Mouse (Mus musculus) liver, embryonic 14.5 days (tissue): Measurements from ENCODE around the gene Slc34a3. TPM values are rescaled to one million over a fixed set of nuclear protein-coding genes. Genes with fewer than 3 reads are reported as not detected.

Experiments
- ATAC-seq: fragments of 200-750 bp; cut with Nextera tagmentation; 2 replicates; pipeline ENCODE4 v1.8.0; 2017; ENCODE audit warnings: moderate number of reproducible peaks, mild to moderate bottlenecking, moderate library complexity; ENCODE audit not compliant: insufficient read depth
- DNase-seq, 3 experiments: peaks; one replicate each; pipeline ENCODE4 v3.0.0-alpha.2; 2012 to 2013; ENCODE audit warnings: low read depth in 3 of 3, low spot score in 3 of 3
- H3K27ac ChIP-seq: fragments of 300-500 bp; sonication (generic); 2 replicates; pipeline ENCODE4 v1.5.1; 2014; ENCODE audit warnings: moderate library complexity, mild to moderate bottlenecking, control low read depth, inconsistent platforms
- H3K27me3 ChIP-seq: fragments of 300-500 bp; sonication (generic); 2 replicates; pipeline ENCODE4 v1.6.1; 2014; ENCODE audit warnings: mild to moderate bottlenecking, low read length, moderate library complexity; ENCODE audit not compliant: control insufficient read depth, insufficient read depth
- H3K36me3 ChIP-seq: fragments of 300-500 bp; sonication (generic); replicated peaks from 2 replicates; pipeline ENCODE4 v1.6.1; 2014; ENCODE audit warnings: low read depth; ENCODE audit not compliant: control insufficient read depth, insufficient read depth
- H3K4me1 ChIP-seq, 2 experiments: fragments of 200-500 bp in 1 of 2; fragments of 300-500 bp in 1 of 2; sonication (generic) in 1 of 2; replicated peaks; 2 replicates each; pipeline ENCODE4 v1.6.1; 2012 to 2014; ENCODE audit warnings: antibody characterized with exemption in 1 of 2, inconsistent platforms in 1 of 2, low read length in 1 of 2; ENCODE audit not compliant: control insufficient read depth in 2 of 2, insufficient read depth in 2 of 2
- H3K4me2 ChIP-seq: fragments of 300-500 bp; sonication (generic); 2 replicates; pipeline ENCODE4 v1.6.1; 2014; ENCODE audit warnings: low read depth, mild to moderate bottlenecking, control low read depth, moderate library complexity
- H3K4me3 ChIP-seq, 2 experiments: fragments of 200-500 bp in 1 of 2; fragments of 300-500 bp in 1 of 2; sonication (generic) in 1 of 2; 2 replicates each; pipeline ENCODE4 v1.5.1; 2012 to 2014; ENCODE audit warnings: low read depth in 2 of 2, low read length in 2 of 2, mild to moderate bottlenecking in 2 of 2, control low read depth in 1 of 2, inconsistent platforms in 1 of 2, moderate library complexity in 1 of 2; ENCODE audit not compliant: insufficient read depth in 1 of 2
- H3K9ac ChIP-seq: fragments of 300-500 bp; sonication (generic); replicated peaks from 2 replicates; pipeline ENCODE4 v1.6.1; 2014; ENCODE audit warnings: mild to moderate bottlenecking, control low read depth, moderate library complexity
- H3K9me3 ChIP-seq: fragments of 300-500 bp; sonication (generic); 2 replicates; pipeline ENCODE4 v1.6.1; 2016; ENCODE audit warnings: low read length, mixed read lengths; ENCODE audit not compliant: control insufficient read depth
- CTCF ChIP-seq: IDR thresholded peaks from 2 replicates; pipeline ENCODE4 v1.5.1; 2016; ENCODE audit warnings: antibody characterized with exemption, low read depth, control low read depth
- EP300 ChIP-seq: IDR thresholded peaks from 2 replicates; pipeline ENCODE4 v1.6.1; 2016; ENCODE audit warnings: antibody characterized with exemption, low read depth
- WGBS: fragments of 180-500 bp; shearing (Covaris S2); extraction: QIAGEN DNeasy Blood & Tissue Kit; methylation state at CpG from one replicate; pipeline ENCODE4 v1.1.7; 2014; ENCODE audit not compliant: insufficient replicate concordance; 5-methylcytosine and 5-hydroxymethylcytosine counted together
- polyA plus RNA-seq, 2 experiments: library from polyadenylated mRNA; depleted of rRNA in 1 of 2; stranded (reverse) in 1 of 2; unstranded in 1 of 2; fragments of >200 nt; fragmentation: Nextera tagmentation in 1 of 2; extraction: Ambion mirVana in 1 of 2; gene quantifications; 2 replicates each; pipeline versions ENCODE4 v1.2.1 to v1.2.3; 2012 to 2014

Slc34a3 gene
- polyA plus RNA-seq, 2 experiments, result 0.01 TPM; not detected in 1

DNA sequence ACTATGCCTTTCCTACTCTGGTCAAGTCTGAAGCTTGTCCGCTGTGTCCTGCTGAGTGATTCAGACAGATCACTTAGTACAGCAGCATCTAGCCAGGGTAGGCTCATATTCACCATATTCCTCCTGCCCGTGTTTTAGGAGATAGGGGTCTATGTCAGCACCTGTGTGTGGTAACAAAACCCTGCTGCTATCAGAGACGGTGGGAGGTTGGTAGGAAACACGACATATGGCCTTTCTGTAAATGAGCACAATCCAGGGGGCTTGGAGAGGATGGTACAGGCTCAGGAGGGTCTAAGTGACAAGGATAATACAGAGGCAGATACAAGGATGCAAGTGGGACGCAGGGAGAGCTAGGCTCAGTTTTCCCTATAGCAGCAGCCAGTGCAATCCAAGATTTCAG is 4.6 kb downstream of the Slc34a3 start:
- H3K9me3 ChIP-seq, result no peaks in the 10 kb centered on the region
- DNase-seq (no peak), ATAC-seq (no peak)
- H3K4me1 ChIP-seq, result peaks cover 5 to 9% of the 10 kb centered on the region in 2 experiments
- no peak overlapping the region for H3K4me3 ChIP-seq
- H3K27ac ChIP-seq, result no peak overlapping the region
- no peaks in the 10 kb centered on the region for H3K27me3 ChIP-seq
- no peak overlapping the region for H3K9ac ChIP-seq
- no peak overlapping the region for H3K4me2 ChIP-seq
- H3K36me3 ChIP-seq, result no peaks in the 10 kb centered on the region
- TF ChIP-seq EP300 (no peak), CTCF (no peak)
- 65% methylated on average over 5 of the region's 5 CpGs for WGBS

DNA sequence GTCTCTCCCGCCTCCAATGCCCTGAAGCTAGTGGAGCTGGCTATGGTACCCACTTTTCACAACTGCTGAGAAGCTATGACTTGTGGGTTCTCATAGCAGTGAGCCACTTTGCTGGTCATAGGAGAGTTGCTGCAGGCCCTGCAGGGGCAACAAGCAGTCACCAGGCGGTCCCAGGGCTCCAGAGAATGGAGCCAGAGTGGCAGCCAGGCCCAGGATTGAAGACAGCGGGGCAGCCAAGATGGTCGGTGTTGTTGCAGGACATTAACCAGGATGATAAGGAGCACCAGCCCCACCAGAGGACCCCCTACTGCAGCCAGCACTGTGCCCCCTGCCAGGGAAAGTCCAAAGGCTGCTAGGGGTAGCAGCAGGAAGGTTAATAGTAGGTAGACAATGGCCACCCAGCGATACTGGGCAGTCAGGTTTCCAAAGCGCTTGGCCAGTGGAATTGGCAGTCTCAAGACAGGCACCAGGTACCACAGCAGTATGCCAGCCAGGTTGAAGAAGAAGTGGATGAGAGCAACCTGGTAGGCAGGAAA is 5.1 kb downstream of the Slc34a3 start:
- H3K9me3 ChIP-seq, result no peaks in the 10 kb centered on the region
- peak overlapping the region; percentile 25; the same call in 1 of the 2 replicates for H3K9ac ChIP-seq
- DNase-seq (no peak), ATAC-seq (no peak)
- H3K27ac ChIP-seq, result no peak overlapping the region
- TF ChIP-seq EP300 (no peak), CTCF (no peak)
- H3K4me2 ChIP-seq, result peak overlapping the region; percentile 52
- WGBS, result 66% methylated on average over 6 of the region's 6 CpGs
- H3K27me3 ChIP-seq, result no peaks in the 10 kb centered on the region
- H3K36me3 ChIP-seq, result no peaks in the 10 kb centered on the region
- no peak overlapping the region for H3K4me3 ChIP-seq
- peaks cover 5 to 9% of the 10 kb centered on the region in 2 experiments for H3K4me1 ChIP-seq

DNA sequence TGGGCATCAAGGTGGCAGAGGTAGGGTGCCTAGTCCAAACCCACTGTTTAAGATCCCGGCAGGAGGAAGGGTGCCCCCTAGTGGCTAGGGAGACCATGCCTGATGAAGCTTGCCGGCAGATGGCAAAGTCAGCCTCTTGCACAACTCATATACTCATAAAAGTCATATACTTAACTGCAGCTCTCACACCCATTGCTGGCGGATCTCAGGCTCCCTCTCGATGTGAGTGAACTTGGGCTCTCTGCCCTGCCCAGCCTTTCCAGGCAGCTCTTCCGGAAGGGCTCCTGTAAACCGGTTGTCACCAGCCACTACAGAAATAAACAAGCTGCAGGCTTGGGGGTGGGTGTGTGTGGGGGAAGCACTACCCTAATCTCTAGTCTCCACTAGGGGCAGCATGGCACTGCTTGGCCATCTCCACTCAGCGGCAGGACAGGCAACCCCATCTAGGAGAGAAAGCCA is 5.7 kb downstream of the Slc34a3 start:
- Histone ChIP-seq H3K9ac (peak overlapping the region; percentile 25), H3K27ac (peak overlapping the region; percentile 19)
- TF ChIP-seq CTCF (peak; percentile 90), EP300 (peak; percentile 36; the same call in 1 of the 2 replicates)

DNA sequence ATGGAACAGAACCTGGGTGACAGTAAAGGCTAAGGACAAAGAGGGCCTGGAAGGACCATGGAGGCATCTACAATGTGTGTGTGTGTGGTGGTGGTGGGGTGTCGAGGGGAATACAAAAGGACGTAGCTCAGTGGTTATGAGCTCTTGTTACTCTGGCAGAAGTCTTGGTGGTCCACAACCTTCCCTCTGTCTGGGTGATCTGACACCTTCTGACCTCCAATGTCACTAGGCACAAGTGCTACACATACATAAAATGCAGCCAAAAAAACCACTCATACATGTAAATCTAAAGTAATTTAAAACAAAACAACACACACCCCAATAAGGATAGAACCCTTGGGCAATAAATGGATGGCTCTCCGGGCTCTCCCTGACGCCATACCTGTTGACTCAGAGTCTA is 6.8 kb downstream of the Slc34a3 start:
- Histone ChIP-seq H3K9me3 (no peaks in the 10 kb centered on the region), H3K27me3 (no peaks in the 10 kb centered on the region), H3K4me1 (peaks cover 5 to 13% of the 10 kb centered on the region in 2 experiments), H3K4me2 (no peak overlapping the region), H3K4me3 (no peak overlapping the region), H3K9ac (no peak overlapping the region), H3K36me3 (peaks cover 14% of the 10 kb centered on the region), H3K27ac (no peak overlapping the region)
- DNase-seq (no peak), ATAC-seq (no peak)
- TF ChIP-seq CTCF, result no peak
- TF ChIP-seq EP300, result no peak
- 84% methylated on average over 4 of the region's 4 CpGs for WGBS

More for the DNA sequence above, 5.7 kb downstream of the Slc34a3 start:
- under 1% methylated on average over 7 of the region's 7 CpGs for WGBS
- Histone ChIP-seq H3K4me2 (peak overlapping the region; percentile 52), H3K36me3 (peaks cover 5% of the 10 kb centered on the region), H3K4me1 (peaks cover 5 to 9% of the 10 kb centered on the region in 2 experiments), H3K27me3 (no peaks in the 10 kb centered on the region), H3K9me3 (no peaks in the 10 kb centered on the region), H3K4me3 (peak overlapping the region; percentile 29 to 52)
- DNase-seq (peak; percentile 73 to 81 (median 75)), ATAC-seq (no peak)

DNA sequence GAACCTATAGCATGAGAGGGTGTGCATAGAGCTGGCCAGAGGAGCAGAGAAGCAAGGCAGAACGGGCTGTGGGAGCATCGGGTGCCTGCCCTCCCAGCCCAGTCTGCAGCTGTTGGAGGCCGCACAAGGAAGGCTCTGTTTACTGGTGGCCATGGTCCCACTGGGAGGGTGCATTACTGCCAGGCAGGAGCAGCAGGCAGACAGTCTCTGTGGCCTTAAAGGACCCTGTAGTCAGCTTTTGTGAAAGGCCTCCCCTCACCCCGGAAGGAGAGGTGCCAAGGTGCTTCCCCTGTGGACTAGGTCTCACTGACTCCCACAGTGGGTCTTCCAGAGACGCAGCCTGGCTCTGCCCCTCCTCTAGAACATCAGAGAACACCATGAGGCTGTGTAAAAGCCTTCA is 7.3 kb downstream of the Slc34a3 start:
- DNase-seq (no peak), ATAC-seq (no peak)
- no peak overlapping the region for H3K4me3 ChIP-seq
- H3K36me3 ChIP-seq, result peaks cover 19% of the 10 kb centered on the region
- no peak for TF ChIP-seq EP300
- no peak for TF ChIP-seq CTCF
- no peak overlapping the region for H3K4me2 ChIP-seq
- no peak overlapping the region for H3K9ac ChIP-seq
- no peaks in the 10 kb centered on the region for H3K9me3 ChIP-seq
- peaks cover 5 to 13% of the 10 kb centered on the region in 2 experiments for H3K4me1 ChIP-seq
- no peaks in the 10 kb centered on the region for H3K27me3 ChIP-seq
- H3K27ac ChIP-seq, result no peak overlapping the region
- 79% methylated on average over 5 of the region's 5 CpGs for WGBS
